Mouse (Mus musculus): ENCODE measurements around the gene Coro2a. TPM values are rescaled to one million over a fixed set of nuclear protein-coding genes. Genes with fewer than 3 reads are reported as not detected.

The Coro2a gene
- polyA plus RNA-seq, 1 experiment from 2014 or later: 7.3 TPM

DNA sequence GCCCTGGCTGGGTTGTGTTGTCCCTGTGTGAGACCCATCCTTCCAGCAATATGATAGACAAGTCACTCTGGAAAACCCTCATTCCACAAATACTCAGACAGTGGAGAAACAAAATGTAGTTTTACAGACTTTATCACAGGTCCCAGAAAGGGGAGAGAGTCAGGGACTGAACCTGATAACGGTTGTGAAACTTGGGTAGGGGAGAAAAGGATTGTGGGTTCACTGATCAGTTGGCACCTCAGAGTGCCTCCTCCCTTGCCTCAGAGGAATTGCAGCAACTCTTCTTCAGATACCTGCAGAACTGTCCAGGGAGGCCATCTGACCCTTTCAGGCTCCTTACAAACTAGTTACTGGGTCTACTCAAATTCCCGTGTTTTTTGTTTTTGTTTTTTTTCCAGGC lies 30.5 kb upstream of the Coro2a start:
- WGBS: 57% methylated on average over 2 of the region's 2 CpGs
- 0 out of 2 replicates have a peak, but pooled peaks cover 3% of the 10 kb centered on the region for H3K27me3 ChIP-seq
- peaks cover 7% of the 10 kb centered on the region; the same call in 1 of the 2 replicates for H3K4me1 ChIP-seq
- H3K36me3 ChIP-seq: no peaks in the 10 kb centered on the region
- H3K9me3 ChIP-seq: no peaks in the 10 kb centered on the region
- H3K4me3 ChIP-seq: no peak overlapping the region
- no peak overlapping the region for H3K9ac ChIP-seq
- H3K4me2 ChIP-seq (replicated peaks): no peak overlapping the region
- ATAC-seq (ENCODE audit: insufficient number of reproducible peaks, insufficient read depth, low FRiP score, low TSS enrichment): no peak
- H3K27ac ChIP-seq: no peak overlapping the region

DNA sequence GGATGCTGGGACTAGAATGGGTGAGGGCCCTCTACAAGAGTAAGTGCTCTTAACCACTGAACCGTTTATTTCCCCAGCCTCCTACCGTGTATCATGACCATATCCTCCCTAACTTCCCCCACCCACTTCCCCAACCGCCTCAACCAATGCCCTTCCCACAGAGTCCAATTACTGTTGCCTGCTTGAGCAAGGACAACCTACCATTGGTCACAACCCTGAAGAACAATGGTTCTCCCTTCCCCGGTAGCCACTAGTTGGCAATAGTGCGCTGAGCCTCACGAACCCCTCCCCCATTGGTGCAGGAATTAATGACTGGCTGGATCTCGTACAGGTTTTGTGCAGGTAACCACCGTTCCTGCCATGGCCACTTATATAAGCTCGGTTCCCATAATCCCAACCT lies 28.4 kb upstream of the Coro2a start:
- no peak overlapping the region for H3K9ac ChIP-seq
- H3K36me3 ChIP-seq: no peaks in the 10 kb centered on the region
- no peaks in the 10 kb centered on the region for H3K9me3 ChIP-seq
- H3K27me3 ChIP-seq: 0 out of 2 replicates have a peak, but pooled peaks cover 3% of the 10 kb centered on the region
- 53% methylated on average over 9 of the region's 9 CpGs for WGBS
- no peak for ATAC-seq (ENCODE audit: insufficient number of reproducible peaks, insufficient read depth, low FRiP score, low TSS enrichment)
- H3K4me1 ChIP-seq: peaks cover 7% of the 10 kb centered on the region; the same call in 1 of the 2 replicates
- H3K4me2 ChIP-seq (replicated peaks): no peak overlapping the region
- H3K27ac ChIP-seq: no peak overlapping the region
- H3K4me3 ChIP-seq: no peak overlapping the region

DNA sequence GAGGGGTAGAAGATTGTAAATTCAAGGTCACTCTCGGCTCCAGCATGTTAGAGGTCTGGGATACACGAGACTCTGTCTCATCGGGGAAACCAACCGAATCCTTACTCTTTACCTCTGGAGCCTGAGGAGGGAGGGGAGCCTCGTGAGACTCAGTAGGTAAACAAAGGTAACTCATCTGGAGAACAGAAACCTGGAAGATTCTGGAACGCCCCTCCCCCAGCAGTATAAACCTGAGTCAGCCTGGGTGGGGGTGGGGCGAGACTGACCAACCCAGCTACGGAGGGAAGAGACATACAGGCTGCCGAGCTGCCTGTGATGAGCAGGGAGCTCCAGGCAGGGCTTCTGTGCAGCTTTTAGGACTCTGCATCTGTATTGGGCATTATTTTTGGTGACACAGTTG lies 26.9 kb upstream of the Coro2a start:
- Histone ChIP-seq H3K4me2 (replicated peaks) (no peak overlapping the region), H3K4me3 (no peak overlapping the region), H3K9ac (no peak overlapping the region), H3K9me3 (no peaks in the 10 kb centered on the region), H3K4me1 (peaks cover 7% of the 10 kb centered on the region; the same call in 1 of the 2 replicates), H3K27me3 (0 out of 2 replicates have a peak, but pooled peaks cover 3% of the 10 kb centered on the region), H3K36me3 (no peaks in the 10 kb centered on the region), H3K27ac (no peak overlapping the region)
- 40% methylated on average over 9 of the region's 9 CpGs for WGBS
- ATAC-seq (ENCODE audit: insufficient number of reproducible peaks, insufficient read depth, low FRiP score, low TSS enrichment): no peak

DNA sequence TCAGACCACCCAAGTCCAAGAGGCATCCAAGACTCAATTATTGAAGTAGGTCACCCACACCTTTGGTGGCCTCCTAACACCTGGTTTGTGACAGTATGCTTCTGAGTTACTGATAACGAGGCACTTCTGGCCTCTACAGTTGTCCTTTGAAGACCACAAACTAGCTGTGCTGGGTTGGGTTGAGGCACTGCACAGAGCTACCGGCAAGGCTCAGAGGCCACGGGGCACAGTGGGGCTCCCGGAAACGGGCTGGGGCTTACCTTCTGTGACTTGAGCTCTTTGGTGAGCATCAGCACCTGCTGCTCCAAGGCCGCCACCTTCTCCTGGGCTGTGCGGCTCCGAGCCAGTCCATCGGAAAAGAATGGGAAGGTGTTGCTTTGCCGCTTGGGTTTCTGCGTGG lies 26.1 kb upstream of the Coro2a start:
- Histone ChIP-seq H3K9ac (no peak overlapping the region), H3K9me3 (no peaks in the 10 kb centered on the region), H3K27ac (no peak overlapping the region), H3K4me3 (no peak overlapping the region), H3K36me3 (no peaks in the 10 kb centered on the region), H3K4me1 (peaks cover 7% of the 10 kb centered on the region; the same call in 1 of the 2 replicates), H3K27me3 (0 out of 2 replicates have a peak, but pooled peaks cover 3% of the 10 kb centered on the region), H3K4me2 (replicated peaks) (no peak overlapping the region)
- ATAC-seq (ENCODE audit: insufficient number of reproducible peaks, insufficient read depth, low FRiP score, low TSS enrichment): no peak
- WGBS: 89% methylated on average over 11 of the region's 11 CpGs

DNA sequence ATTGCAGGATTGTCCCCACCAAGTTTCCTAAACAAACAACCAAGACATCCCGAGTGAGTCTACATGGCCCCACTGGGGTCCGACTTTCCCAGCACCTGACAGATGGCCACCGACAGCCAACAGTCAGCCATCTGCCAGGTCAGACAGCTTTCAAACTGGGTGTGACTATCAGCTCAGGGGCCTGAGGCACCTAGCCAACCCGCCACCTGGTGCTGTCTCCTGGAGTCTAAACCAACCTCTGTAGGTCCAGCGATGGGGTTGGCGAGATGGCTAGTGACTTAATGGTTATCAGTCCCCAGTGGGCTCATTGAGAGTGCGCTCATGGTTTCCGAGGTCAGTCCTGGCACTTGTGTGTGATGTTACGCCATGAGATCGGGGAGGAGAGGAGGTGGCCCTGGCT lies 23.1 kb upstream of the Coro2a start:
- ATAC-seq (ENCODE audit: insufficient number of reproducible peaks, insufficient read depth, low FRiP score, low TSS enrichment): no peak
- H3K27ac ChIP-seq: no peak overlapping the region
- no peaks in the 10 kb centered on the region for H3K9me3 ChIP-seq
- 85% methylated on average over 10 of the region's 10 CpGs for WGBS
- no peak overlapping the region for H3K4me2 ChIP-seq (replicated peaks)
- H3K36me3 ChIP-seq: no peaks in the 10 kb centered on the region
- H3K4me1 ChIP-seq: peaks cover 7% of the 10 kb centered on the region; the same call in 1 of the 2 replicates
- peaks cover 16% of the 10 kb centered on the region for H3K27me3 ChIP-seq
- H3K4me3 ChIP-seq: no peak overlapping the region
- no peak overlapping the region for H3K9ac ChIP-seq

DNA sequence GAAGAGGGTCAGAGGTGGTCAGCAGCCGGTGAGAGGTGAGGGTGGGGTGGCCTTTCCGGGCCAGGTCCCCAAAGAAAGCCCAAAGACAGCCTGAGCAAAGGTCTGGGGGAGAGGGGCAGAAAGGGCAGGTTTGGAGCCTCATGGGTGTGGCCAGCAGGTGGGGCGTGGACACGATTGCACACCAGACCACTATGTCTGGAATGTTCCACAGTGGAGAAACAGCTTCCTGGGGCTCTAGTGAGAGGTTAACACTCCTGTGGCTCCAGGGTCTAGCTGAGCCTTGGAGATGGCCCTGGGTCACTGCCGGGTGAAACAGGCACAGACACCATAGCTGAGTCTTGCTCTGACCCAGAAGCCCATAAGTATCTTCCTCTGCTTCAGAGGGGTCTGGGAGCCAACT lies 21.0 kb upstream of the Coro2a start:
- WGBS: 80% methylated on average over 5 of the region's 5 CpGs

DNA sequence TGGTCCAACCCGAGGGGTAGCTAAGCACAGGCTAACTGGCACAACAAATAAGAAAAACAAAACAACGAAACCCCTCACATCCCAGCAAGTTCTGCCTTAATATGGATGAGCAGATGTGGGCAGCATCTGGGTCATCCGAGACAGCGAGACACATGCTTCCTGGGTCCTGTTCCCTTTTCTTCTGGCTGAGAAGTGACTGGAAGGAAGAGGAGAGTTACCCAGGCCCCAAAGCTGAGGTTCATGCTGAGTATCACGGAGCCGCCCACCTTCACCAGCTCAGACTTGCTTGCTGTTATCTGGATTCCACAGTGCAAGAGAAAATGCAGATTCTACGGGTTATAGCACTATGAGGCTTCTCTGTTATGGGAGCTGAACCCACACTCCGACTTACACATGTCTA lies 18.9 kb upstream of the Coro2a start:
- Histone ChIP-seq H3K36me3 (no peaks in the 10 kb centered on the region), H3K9me3 (no peaks in the 10 kb centered on the region), H3K27ac (no peak overlapping the region), H3K4me1 (no peaks in the 10 kb centered on the region), H3K4me3 (no peak overlapping the region), H3K27me3 (peaks cover 24% of the 10 kb centered on the region), H3K9ac (no peak overlapping the region), H3K4me2 (replicated peaks) (no peak overlapping the region)
- no peak for ATAC-seq (ENCODE audit: insufficient number of reproducible peaks, insufficient read depth, low FRiP score, low TSS enrichment)
- WGBS: 75% methylated on average over 8 of the region's 8 CpGs

More for the DNA sequence above, 21.0 kb upstream of the Coro2a start:
- H3K9me3 ChIP-seq: no peaks in the 10 kb centered on the region
- no peaks in the 10 kb centered on the region for H3K4me1 ChIP-seq
- no peak overlapping the region for H3K27ac ChIP-seq
- H3K36me3 ChIP-seq: no peaks in the 10 kb centered on the region
- no peak for ATAC-seq (ENCODE audit: insufficient number of reproducible peaks, insufficient read depth, low FRiP score, low TSS enrichment)
- no peak overlapping the region for H3K4me2 ChIP-seq (replicated peaks)
- H3K9ac ChIP-seq: no peak overlapping the region
- peaks cover 17% of the 10 kb centered on the region for H3K27me3 ChIP-seq
- no peak overlapping the region for H3K4me3 ChIP-seq

DNA sequence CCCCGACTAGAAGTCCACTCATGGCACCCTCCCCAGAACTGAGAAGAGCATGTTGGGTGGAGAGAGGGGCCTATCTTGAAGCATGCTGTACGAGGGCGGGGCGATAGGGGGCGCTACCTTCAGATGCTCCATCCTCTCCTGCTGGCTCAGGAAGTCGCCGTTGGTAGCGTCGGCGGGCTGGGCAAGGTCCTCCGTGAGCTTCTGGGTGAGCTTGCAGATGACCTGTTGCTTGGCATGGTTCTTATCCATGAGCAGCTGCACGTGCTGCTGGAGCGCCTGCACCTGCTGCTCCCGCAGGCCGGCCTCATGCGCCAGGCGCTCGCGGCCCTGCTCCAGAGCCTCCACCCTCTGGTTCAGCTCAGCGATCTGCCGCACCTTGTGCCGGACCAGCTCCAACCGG lies 18.3 kb upstream of the Coro2a start:
- Histone ChIP-seq H3K27me3 (peaks cover 24% of the 10 kb centered on the region), H3K9me3 (no peaks in the 10 kb centered on the region), H3K4me2 (replicated peaks) (0 out of 2 replicates have a peak overlapping the region, but pooled peaks have one; percentile 2), H3K36me3 (no peaks in the 10 kb centered on the region), H3K4me1 (no peaks in the 10 kb centered on the region), H3K4me3 (no peak overlapping the region), H3K9ac (no peak overlapping the region), H3K27ac (no peak overlapping the region)
- WGBS: 9% methylated on average over 23 of the region's 23 CpGs
- ATAC-seq (ENCODE audit: insufficient number of reproducible peaks, insufficient read depth, low FRiP score, low TSS enrichment): no peak

DNA sequence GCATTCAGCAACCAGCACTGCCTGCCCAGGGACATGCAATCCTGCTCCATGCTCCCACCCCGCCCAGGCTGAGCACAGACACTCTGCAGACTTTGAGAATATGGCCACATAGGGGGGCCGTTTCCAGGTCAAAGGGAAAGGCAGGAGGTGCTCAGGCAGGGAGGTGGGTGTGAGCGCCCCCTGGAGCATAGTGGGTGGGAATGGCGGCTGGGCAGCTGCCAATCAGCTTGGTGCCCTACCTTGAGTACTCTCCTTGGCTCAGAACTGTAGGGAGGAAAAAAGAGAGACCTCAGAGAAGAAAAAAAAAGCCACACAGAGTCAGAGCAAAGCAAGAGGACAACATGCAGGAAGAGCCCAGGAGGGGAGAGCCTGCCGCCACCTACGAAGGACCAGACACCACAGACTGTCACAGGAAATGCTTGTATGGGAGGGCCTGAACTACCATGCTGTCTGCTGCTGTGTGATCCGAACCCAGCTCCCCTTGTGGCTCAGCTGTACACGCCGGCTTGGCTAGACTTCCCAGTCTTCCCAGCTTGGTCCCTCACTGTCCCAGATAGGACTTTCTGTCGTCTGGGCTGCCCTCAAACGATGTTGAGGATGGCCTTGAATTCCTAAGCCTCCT lies 16.3 kb upstream of the Coro2a start:
- 66% methylated on average over 11 of the region's 11 CpGs for WGBS
- H3K4me2 ChIP-seq (replicated peaks): no peak overlapping the region
- no peak for ATAC-seq (ENCODE audit: insufficient number of reproducible peaks, insufficient read depth, low FRiP score, low TSS enrichment)

DNA sequence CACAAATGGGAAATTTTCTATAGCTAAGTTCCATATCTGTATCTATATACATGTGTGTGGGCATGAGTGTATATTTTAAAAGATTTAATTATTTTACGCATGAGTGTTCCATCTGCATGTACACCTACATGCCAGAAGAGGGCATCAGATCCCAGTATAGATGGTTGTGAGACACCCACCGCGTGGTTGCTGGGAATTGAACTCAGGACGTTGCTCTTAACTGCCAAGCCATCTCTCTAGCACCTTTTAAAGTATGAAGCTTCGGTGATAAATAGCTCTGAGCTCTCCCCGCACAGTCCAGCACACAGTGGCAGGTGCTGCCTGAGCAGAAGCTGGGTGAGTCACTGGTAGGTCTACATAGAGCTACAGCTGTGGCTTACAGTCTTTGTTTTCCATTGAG lies 15.4 kb upstream of the Coro2a start:
- Histone ChIP-seq H3K4me1 (no peaks in the 10 kb centered on the region), H3K9ac (no peak overlapping the region), H3K27me3 (peaks cover 34% of the 10 kb centered on the region), H3K36me3 (no peaks in the 10 kb centered on the region), H3K9me3 (no peaks in the 10 kb centered on the region), H3K27ac (no peak overlapping the region), H3K4me3 (no peak overlapping the region), H3K4me2 (replicated peaks) (no peak overlapping the region)
- WGBS: 75% methylated on average over 6 of the region's 6 CpGs
- no peak for ATAC-seq (ENCODE audit: insufficient number of reproducible peaks, insufficient read depth, low FRiP score, low TSS enrichment)

More for the DNA sequence above, 16.3 kb upstream of the Coro2a start:
- no peak overlapping the region for H3K9ac ChIP-seq
- no peaks in the 10 kb centered on the region for H3K9me3 ChIP-seq
- H3K27me3 ChIP-seq: peaks cover 34% of the 10 kb centered on the region
- H3K4me1 ChIP-seq: no peaks in the 10 kb centered on the region
- no peaks in the 10 kb centered on the region for H3K36me3 ChIP-seq
- no peak overlapping the region for H3K4me3 ChIP-seq
- no peak overlapping the region for H3K27ac ChIP-seq

DNA sequence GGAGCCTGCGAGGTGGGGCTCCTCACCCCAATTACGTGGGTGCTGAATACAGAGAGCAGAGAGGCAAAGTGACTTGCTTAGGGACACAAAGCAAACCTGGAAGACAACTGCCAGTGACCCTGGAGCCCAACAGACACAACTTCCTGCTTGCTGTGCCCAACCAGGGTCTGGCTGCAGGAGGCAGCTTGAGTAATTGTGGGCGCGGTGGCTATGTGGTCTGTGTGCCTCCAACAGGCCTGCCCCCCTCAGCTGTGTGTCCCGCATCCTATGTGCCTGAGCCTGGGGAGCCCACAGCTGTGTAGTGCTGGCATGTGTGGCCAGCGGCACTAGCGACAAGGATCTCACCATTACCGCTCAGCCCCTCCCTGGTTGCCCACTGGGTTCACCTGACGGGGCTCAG lies 12.6 kb upstream of the Coro2a start:
- WGBS: 71% methylated on average over 9 of the region's 9 CpGs
- H3K9ac ChIP-seq: no peak overlapping the region
- H3K4me1 ChIP-seq: no peaks in the 10 kb centered on the region

DNA sequence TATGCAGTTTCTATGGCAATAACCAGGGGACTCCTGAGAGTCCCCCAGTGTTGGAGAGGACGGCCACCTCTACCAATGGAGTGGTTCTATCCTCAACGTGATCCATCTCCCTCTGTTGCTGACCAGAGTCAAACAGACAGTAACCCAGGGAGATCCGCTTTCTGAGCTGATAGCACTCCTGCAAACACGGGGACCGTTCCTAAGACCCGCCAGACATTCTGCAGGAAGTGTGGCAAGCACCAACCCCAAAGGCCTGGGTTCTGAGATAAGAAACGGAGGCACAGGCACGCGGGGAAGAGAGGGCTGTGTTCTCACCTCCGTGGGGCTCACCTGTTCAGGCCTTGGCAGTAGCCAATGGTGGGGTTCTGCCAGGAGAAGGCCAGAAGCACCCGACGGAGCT lies 11.6 kb upstream of the Coro2a start:
- WGBS: 72% methylated on average over 12 of the region's 12 CpGs
- Histone ChIP-seq H3K36me3 (no peaks in the 10 kb centered on the region), H3K27ac (no peak overlapping the region), H3K4me1 (no peaks in the 10 kb centered on the region), H3K9me3 (no peaks in the 10 kb centered on the region), H3K4me2 (replicated peaks) (no peak overlapping the region), H3K4me3 (no peak overlapping the region), H3K27me3 (0 out of 2 replicates have a peak, but pooled peaks cover 16% of the 10 kb centered on the region), H3K9ac (no peak overlapping the region)
- ATAC-seq (ENCODE audit: insufficient number of reproducible peaks, insufficient read depth, low FRiP score, low TSS enrichment): no peak

More for the DNA sequence above, 12.6 kb upstream of the Coro2a start:
- no peaks in the 10 kb centered on the region for H3K9me3 ChIP-seq
- 0 out of 2 replicates have a peak, but pooled peaks cover 16% of the 10 kb centered on the region for H3K27me3 ChIP-seq
- H3K4me2 ChIP-seq (replicated peaks): no peak overlapping the region
- no peak overlapping the region for H3K4me3 ChIP-seq
- ATAC-seq (ENCODE audit: insufficient number of reproducible peaks, insufficient read depth, low FRiP score, low TSS enrichment): no peak
- H3K36me3 ChIP-seq: no peaks in the 10 kb centered on the region
- no peak overlapping the region for H3K27ac ChIP-seq
